Mouse (Mus musculus) embryonic facial prominence, embryonic 13.5 days (tissue): ENCODE results near the gene Gm17783. TPM values are rescaled to one million over a fixed set of nuclear protein-coding genes. Genes with fewer than 3 reads are reported as not detected.
"Not testable (repeated sequence)": the region's sequence is repeated elsewhere in the genome, so short reads cannot be mapped to it uniquely, and the experiment has no call there.

Experiments
- ATAC-seq: fragments of 200-750 bp; cut with Nextera tagmentation; 2 replicates; pipeline ENCODE4 v1.8.0; 2017; ENCODE audit warnings: low read depth; ENCODE audit not compliant: insufficient number of reproducible peaks, insufficient read depth, low FRiP score, low TSS enrichment
- H3K27ac ChIP-seq: fragments of 300-500 bp; sonication (generic); 2 replicates; pipeline ENCODE4 v1.5.1; 2015; ENCODE audit warnings: moderate library complexity, mild to moderate bottlenecking, inconsistent platforms
- H3K27me3 ChIP-seq: fragments of 300-500 bp; sonication (generic); 2 replicates; pipeline ENCODE4 v1.6.1; 2015; ENCODE audit warnings: mild to moderate bottlenecking, inconsistent platforms
- H3K36me3 ChIP-seq: fragments of 300-500 bp; sonication (generic); 2 replicates; pipeline ENCODE4 v1.6.1; 2015; ENCODE audit warnings: mild to moderate bottlenecking, inconsistent platforms
- H3K4me1 ChIP-seq: fragments of 300-500 bp; sonication (generic); 2 replicates; pipeline ENCODE4 v1.6.1; 2015; ENCODE audit warnings: inconsistent platforms
- H3K4me2 ChIP-seq: fragments of 300-500 bp; sonication (generic); 2 replicates; pipeline ENCODE4 v1.6.1; 2015; ENCODE audit warnings: moderate library complexity, mild to moderate bottlenecking, inconsistent platforms
- H3K4me3 ChIP-seq: fragments of 300-500 bp; sonication (generic); 2 replicates; pipeline ENCODE4 v1.5.1; 2015; ENCODE audit warnings: mild to moderate bottlenecking, inconsistent platforms
- H3K9ac ChIP-seq: fragments of 300-500 bp; sonication (generic); 2 replicates; pipeline ENCODE4 v1.6.1; 2015; ENCODE audit warnings: mild to moderate bottlenecking, inconsistent platforms
- H3K9me3 ChIP-seq: fragments of 300-500 bp; sonication (generic); 2 replicates; pipeline ENCODE4 v1.6.1; 2016; ENCODE audit warnings: inconsistent platforms
- WGBS: fragments of 180-500 bp; shearing (Covaris S2); methylation state at CpG from one replicate; pipeline ENCODE4 v1.1.7; 2015; ENCODE audit warnings: mixed read lengths; 5-methylcytosine and 5-hydroxymethylcytosine counted together
- polyA plus RNA-seq: library from polyadenylated mRNA; unstranded; fragments of >200 nt; fragmentation: Nextera tagmentation; extraction: Ambion mirVana; gene quantifications from 2 replicates; pipeline ENCODE4 v1.2.1, GENCODE M21; 2015

Gene Gm17783
- polyA plus RNA-seq, 1 experiment from 2014 or later, result not detected

DNA sequence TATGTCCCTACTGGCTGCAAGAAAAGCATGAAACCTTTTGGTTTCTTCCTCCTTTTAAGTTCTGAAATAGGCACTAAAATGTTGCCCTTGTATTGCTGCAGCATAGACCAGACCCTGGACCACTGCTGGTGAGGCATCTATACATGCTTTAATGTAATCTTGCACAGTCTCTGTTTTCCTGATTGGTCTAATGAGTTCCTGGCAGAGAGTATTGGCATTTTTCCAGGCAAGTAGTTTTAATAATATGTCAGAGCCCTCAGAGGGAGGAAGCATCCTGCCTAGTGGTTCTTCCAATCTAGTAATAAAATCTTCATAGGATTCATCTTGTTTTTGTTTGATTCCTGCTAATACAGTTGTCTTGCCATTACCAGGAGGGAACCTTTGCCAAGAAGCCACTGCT lies 54.9 kb downstream of the Gm17783 start:
- no peak overlapping the region for H3K4me3 ChIP-seq
- no peaks in the 10 kb centered on the region for H3K4me1 ChIP-seq
- ATAC-seq, result no peak
- H3K27me3 ChIP-seq, result no peaks in the 10 kb centered on the region
- H3K9me3 ChIP-seq, result no peaks in the 10 kb centered on the region
- no peak overlapping the region for H3K9ac ChIP-seq
- H3K27ac ChIP-seq, result no peak overlapping the region
- no peaks in the 10 kb centered on the region for H3K36me3 ChIP-seq
- no peak overlapping the region for H3K4me2 ChIP-seq

DNA sequence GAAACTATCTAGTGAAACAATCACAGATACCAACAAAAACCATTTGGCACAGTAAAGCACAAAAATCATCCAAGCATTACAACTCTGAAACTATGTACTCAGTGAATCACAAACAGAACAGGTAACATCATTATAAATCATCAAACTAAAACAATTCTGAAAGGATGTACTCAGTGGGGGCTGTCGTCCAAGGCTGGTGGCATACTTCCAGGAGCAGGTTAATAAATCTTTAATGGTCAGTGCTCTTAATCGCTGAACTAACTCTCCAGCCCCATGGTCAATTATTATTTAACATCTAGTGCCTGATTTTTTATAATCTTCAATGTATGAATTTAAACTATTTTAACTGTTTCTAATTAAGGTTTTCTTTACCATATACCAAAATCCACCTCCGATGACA lies 60.0 kb downstream of the Gm17783 start:
- not testable (repeated sequence) for H3K9me3 ChIP-seq, H3K4me1 ChIP-seq, ATAC-seq, H3K9ac ChIP-seq, H3K4me3 ChIP-seq, H3K27ac ChIP-seq, H3K4me2 ChIP-seq, H3K36me3 ChIP-seq, H3K27me3 ChIP-seq
- WGBS, result 81% methylated on average over 3 of the region's 3 CpGs

Other genes with a start within 250 kb of the Gm17783 start
- 39.5 and 46.2 TPM in 2 replicates for gene Cd200, start 123.0 kb downstream of the Gm17783 start, polyA plus RNA-seq
- not detected in 2 replicates for gene Gm609, start 39.1 kb downstream of the Gm17783 start, polyA plus RNA-seq
- not detected in 2 replicates for gene Slc9c1, start 3.3 kb upstream of the Gm17783 start, polyA plus RNA-seq
- 0.18 and 0.36 TPM in 2 replicates for gene Gcsam, start 78.3 kb upstream of the Gm17783 start, polyA plus RNA-seq
- 0.23 and 0.25 TPM in 2 replicates for gene BC016579, start 122.0 kb upstream of the Gm17783 start, polyA plus RNA-seq
- 0.11 and 0.26 TPM in 2 replicates for gene Tmprss7, start 161.6 kb upstream of the Gm17783 start, polyA plus RNA-seq
- 22.2 and 25.4 TPM in 2 replicates for gene Tagln3, start 192.6 kb upstream of the Gm17783 start, polyA plus RNA-seq
- gene Abhd10, start 210.9 kb upstream of the Gm17783 start, polyA plus RNA-seq, result 39.0 and 40.4 TPM in 2 replicates